Mouse (Mus musculus) retina, postnatal 1 day (tissue): Measurements from ENCODE around the gene Ppp1r15b.

Experiments
- DNase-seq: peaks from one replicate; pipeline ENCODE4 v3.0.0-alpha.2; 2012

Gene Ppp1r15b

DNA sequence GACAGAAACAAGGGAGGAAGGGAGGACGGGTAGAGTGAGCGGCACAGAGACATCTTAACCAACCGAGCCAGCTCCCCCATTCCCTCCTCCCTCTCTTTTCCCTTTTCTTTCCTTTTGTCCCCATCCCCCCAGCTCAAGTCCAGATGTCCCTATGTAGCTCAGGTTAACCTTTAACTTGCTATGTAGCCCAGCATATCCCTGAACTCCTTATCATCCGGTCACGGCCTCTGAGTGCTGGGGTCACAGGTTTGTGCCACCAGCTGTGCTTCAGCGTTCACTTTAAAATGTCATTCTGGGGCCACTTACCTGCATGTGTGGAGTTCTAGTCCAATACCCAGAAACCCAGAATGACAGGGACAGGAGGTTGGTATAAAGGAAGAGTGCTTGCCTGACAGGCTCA is 6.8 kb upstream of the Ppp1r15b start:
- no peak for DNase-seq

DNA sequence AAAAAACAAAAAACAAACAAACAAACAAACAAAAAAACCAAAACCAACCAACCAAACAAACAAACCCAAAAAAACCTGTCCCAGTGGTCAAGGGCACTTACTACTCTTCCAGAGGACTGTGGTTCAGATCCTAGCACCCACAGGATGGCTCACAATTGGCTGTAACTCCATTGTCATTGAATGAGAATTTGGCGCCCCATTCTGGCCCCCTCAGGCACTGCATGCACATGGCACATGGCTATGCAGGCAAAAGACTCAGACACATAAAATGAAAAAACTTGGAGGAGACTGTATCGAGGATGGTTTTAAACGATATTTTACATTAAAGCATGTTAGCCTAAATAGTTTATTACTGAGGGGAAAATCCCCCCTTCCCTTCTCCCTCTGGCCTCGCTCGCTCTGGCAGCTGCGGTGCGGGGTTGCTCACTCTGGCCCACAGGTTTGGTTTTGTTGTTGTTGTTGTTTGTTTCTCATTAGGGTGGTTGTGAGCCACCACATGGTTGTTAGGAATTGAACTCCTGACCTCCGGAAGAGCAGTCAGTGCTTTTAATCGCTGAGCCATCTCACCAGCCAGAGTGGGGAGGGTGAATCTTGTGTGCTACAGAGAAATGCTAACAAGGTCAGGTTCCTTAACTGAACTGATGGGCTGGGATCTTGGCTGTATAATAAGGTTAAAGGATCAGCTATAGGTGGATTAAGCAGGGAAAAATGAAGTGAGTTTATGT is 5.1 kb upstream of the Ppp1r15b start:
- DNase-seq, result no peak

DNA sequence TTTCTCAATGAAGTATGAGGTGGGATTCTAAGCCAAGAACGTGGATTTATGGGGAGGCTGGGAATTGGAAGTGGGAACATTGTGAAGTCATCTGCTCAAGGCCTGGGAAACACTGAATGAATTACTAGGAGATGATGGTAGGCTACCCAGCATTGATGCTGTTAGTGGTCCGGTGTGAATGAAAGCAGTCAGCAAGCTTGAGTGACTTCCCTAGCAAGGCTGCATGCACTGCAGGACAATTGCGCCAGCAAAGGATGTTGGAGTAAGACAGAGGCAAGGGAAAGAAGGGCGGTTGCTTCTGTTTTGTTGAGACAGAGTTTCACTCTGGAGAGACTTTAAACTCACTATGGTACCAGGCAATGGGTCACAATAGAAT is 4.6 kb upstream of the Ppp1r15b start:
- no peak for DNase-seq

DNA sequence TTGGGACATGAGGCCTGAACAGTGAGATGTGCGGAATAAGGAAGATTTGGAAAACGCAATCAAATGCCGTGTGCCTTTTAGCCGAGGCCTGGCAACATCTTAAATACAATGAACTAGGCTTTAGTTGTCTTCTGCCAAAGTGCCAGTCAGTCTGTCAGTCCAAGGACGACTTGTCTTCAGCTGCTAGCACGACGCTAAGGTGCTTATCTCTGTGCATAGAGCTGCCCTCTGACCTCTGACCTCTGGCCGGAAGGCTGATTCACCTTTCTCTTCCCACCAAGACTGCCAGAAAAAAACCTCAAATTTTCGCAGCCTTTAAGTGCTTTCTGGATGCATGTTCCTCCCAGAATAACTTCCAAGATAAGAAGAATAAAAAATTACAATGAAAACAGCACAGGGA is 3.6 kb upstream of the Ppp1r15b start:
- no peak for DNase-seq

DNA sequence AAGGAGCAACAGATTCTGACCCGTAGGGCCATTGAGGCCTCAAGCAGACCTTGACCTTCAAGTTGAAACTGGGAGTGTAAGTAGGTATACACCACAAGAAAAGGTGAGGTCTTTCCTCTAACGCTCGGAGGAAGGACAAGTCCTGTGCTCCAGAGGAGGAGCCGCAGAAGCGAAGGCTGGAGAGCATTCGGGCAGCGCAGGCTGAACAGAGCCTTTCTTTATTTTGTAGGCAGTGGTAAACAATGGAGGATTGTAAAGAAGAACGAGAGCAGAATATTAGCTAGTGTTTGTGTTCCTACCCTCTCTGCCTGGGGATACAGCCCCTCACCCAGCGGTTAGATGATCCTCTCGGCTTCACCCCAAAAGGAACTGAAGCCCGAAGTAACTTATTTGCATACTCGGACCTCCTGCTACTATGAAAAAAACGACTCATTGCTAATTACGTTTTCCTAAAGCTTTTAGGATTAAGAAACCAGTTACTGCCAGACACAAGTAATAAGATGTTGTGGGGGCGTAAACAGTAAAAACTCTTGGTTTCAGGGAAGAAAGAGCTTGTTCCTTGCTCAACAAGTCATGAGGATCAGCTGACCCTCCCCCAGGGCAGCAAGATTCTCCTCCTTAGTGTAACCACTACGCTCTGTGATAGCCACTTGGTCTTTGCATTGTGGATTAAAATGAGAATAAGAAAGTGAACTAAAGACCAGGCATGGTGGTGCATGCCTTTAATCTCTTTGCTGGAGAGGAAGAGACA is 1.3 kb upstream of the Ppp1r15b start:
- DNase-seq, result no peak

DNA sequence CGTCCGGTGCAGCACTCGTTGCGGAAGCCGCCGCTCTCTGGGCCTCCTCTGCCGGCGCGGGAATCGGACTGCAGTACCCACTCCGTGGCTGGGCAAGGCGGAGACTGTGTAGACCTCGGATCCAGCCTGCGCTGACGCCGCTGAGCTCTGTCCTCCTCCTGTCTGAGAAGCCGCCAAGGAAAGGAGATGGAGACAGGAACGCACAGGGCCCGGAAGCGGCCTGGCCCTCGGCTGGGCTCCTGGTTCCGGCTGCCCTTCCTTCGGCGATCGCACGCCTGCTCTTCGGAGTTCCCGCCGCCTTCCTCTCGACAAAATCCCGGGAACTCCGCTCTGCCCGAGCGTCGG is 590 bp downstream of the Ppp1r15b start:
- no peak for DNase-seq

DNA sequence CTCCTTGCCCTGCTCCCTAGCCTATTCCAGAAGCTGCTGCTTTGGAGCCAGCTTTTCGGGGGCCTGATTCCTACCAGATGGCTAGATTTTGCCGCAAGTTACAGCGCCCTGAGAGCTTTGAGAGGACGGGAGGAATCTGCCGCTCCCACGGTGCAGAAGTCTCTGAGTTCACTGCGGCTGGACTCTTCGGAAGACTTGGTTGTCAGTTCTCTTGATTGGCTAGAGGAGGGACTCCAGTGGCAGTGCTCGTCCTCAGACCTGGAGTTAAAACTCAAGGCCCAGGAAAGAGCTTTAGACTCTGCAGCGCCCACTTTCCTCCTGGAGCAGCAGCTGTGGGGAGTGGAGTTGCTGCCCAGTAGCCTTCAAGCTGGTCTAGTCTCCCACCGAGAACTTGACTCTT is 993 bp downstream of the Ppp1r15b start:
- DNase-seq, result peak; percentile 34

DNA sequence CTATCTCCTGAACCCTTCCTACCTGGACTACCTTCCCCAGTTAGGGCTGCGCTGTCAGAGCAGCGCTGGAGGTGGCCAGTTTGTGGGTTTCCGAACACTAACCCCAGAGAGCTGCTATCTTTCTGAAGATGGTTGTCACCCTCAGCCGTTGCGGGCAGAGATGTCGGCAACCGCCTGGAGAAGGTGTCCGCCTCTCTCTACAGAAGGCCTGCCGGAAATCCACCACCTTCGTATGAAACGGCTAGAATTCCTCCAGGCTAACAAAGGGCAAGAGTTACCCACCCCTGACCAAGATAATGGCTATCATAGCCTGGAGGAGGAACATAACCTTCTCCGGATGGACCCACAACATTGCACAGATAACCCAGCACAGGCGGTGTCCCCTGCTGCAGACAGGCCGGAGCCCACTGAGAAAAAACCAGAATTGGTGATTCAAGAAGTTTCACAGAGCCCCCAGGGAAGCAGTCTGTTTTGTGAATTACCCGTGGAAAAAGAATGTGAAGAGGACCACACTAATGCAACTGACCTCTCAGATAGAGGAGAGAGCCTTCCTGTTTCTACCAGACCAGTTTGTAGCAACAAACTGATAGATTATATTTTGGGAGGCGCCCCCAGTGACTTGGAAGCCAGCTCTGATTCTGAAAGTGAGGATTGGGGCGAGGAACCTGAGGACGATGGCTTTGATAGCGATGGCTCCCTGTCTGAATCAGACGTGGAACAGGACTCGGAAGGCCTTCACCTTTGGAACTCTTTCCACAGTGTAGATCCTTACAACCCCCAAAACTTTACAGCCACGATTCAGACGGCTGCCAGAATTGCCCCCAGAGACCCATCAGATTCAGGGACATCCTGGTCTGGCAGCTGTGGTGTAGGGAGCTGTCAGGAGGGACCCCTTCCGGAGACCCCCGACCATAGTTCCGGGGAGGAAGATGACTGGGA is 1.7 kb downstream of the Ppp1r15b start:
- no peak for DNase-seq

DNA sequence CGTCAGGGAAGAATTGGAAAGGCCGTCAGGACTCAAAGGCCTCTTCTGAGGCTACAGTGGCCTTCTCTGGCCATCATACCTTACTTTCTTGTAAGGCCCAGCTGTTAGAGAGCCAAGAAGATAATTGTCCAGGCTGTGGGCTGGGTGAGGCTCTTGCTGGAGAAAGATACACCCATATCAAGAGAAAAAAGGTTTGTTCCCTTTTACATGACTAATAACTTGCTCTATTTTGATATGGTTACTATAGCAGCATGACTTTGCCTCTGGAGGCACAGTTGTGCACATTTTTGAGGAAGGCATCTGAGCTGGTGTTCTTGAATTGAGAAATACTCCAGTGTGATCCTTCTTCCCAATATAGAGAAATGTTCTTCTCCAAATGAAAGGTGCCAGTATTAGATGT is 2.5 kb downstream of the Ppp1r15b start:
- DNase-seq, result no peak

DNA sequence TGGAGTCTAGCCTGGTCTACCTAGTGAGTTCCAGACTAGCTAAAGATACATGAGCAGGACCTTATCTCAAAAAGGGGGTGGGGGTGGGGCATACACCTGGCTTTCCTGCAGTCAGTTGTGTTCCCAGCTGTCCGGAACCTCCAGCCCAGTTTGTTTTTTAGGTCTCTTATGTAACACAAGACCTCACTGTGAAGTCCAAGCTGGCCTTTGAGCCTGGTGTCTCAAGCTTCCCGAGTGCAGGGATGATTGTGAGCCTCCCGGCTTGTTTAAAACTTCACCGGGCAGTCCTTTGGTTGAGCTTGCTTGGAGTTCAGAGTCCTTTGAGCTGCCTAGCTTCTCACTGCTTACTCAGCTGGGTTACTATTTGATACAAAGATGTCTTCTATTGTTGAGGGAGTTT is 3.1 kb downstream of the Ppp1r15b start:
- DNase-seq, result no peak

DNA sequence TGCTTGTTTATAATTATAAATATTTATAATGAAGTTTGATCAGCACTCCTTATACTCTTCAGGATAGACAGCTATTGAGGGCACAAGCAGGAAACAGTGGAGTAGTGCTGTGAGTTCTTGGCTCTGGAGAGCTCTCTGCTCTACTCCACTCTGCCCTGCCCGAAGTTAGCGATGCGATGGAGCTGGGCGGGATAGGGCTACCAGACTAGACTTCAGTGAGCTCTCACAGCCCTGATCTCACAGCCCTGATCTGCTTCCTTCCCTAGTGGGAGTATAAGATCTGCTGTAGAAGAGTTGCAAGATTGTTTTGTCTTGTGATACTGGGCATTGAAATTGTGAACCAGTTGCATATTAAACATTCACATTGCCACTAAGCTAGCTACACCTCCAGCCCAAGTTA is 3.9 kb downstream of the Ppp1r15b start:
- DNase-seq, result no peak

DNA sequence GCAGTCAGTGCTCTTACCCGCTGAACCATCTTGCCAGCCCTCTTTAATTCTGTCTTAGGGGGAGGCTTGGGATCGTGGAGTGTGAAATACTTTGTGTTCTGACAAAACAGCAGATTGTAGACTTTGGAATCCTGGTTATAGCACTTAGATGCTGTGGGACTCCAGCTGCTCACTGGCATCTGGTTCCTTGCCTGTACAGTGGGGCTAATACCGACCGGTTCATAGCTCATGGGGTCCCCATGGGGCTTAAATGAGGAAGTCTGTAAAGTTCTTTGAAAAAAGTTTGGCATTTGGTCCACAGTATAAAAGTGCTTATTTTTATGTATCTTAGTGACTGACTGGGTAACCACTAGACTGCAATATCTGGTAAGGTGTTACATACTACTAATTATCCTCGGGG is 4.9 kb downstream of the Ppp1r15b start:
- no peak for DNase-seq

DNA sequence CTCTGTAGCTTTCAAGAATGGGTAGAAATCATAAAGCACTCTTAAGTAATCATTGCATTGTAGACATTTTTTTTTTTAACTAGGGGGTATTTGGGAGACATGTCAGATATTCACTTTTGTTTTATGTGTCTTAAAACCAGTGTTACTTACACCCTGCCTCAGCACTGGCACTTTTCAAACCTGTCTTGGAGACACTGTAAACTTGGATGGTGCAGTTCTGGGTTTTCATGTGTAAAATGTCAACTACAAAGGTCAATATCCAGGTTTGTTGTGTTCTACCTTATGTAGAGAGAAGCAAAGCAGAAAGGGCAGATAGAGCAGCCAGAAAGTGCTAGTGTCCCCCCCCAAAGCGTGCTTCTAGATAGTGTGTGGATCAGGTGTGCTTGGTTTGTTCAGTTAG is 7.5 kb downstream of the Ppp1r15b start:
- no peak for DNase-seq

DNA sequence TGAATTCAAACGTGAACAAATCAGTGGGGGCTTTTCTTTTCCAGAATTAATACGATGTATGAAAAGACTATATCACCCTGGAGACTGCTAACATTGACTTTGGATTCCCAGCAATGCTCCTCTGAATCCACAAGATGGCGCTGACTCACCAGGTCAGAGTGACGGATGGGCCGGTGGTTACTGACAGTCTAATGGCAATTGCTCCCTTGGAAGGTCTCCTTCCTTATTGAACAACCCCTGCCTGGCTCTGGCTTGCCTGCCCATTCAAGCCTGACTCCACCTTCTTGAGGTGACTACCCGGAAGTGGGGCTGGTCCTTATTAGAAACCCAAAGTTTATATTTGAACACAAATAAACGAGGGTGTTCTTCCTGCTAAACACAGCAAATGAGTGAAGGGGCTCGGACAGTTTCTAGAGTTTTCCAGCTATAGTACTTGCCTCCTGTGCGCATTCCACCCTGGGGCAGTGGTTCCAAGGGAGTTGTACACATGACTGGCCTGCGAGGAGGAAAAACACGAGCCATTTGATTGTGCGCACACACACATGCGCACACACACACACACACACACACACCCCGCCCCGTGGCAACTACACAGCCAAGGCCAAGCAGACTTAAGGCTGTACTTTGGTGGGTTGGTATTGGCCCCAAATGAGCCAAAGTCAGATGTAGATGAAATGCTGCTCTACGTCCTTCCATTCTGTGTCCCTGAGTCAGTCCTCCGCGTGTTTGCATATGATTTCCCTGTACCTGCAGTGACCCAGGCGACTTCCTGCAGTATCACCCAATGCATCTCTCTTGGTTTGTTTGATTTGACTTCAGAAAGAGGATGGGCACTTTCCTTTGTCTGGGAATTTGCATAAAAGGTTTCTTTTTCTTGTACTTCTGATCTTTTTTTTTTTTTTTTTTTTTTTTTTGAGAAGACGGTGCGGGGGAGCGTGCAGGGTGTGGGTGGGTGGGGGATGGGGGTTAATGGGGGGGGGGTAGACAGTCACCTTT is 15.4 kb downstream of the Ppp1r15b start:
- DNase-seq, result peak; percentile 77

DNA sequence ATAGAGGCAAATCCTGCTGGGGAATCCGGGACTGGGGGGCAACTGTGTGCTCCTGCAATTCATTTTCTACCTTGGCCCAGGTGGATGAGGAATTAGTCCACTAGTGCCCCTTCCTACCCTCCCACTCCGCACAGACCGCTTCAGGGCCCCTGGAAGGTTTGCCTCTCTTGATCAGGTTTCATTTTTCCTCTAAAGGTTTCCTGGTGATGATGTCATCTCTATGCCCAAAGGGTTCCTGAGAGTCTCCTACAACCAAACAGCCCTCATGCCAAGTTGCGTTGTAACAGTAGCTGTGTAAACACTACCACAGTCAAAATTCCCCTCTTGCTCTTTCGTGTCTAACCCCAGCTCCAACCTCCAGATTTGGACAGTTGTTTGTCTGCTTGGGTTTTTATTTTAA is 16.4 kb downstream of the Ppp1r15b start:
- DNase-seq, result no peak

DNA sequence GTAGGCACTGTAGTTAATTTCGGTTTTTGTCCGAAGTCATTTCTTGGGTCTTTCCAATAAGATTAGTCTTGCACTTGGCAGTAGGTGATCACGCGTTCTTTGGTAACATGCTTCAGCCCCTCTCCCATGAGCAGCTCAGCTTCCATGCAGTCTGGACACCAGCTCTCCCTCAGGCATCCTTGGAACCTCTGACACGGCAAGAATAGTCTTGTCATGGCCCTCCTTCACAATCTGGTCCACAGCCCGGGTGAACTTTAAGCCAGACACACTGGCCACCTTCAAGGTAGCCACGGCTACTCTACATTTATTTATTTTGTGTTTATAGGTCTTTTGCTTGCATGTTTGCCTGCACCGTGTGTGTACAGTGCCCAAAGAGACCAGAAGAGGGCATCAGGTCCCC is 17.2 kb downstream of the Ppp1r15b start:
- DNase-seq, result no peak

DNA sequence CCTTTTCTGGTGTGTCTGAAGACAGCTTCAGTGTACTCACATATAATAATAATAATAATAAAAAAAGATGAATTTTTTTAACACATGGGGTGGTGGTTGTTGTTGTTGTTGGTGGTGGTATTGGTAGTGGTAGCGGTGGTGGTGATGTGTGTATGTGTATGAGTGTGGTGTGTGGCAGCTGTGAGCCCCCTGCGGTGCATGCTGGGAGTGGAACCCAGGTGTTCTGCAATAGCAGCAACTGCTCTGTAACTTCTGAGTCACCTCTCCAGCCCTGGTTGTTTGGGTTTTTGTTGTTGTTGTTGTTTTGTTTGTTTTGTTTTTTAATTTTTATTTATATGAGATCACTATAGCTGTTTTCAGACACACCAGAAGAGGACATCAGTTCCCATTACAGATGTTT is 19.6 kb downstream of the Ppp1r15b start:
- DNase-seq, result no peak

DNA sequence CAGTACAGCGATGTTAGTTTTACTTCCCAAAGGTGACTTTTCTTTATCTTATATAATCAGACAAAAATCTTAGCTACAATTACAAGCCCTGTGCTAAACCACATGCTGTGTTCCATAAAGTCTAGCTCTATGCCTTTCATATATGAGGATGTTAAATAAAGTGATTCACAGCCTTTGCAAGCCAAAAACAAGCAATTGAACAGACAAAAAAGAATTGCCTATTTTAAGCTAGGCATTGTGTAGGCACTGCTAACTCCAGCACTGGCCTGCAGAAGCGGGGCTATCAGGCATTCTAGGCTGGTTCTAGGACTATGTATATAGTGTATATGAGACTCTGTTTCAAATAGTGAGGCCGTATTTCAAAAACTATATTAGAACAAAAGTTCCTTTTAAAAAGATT is 21.3 kb downstream of the Ppp1r15b start:
- no peak for DNase-seq

DNA sequence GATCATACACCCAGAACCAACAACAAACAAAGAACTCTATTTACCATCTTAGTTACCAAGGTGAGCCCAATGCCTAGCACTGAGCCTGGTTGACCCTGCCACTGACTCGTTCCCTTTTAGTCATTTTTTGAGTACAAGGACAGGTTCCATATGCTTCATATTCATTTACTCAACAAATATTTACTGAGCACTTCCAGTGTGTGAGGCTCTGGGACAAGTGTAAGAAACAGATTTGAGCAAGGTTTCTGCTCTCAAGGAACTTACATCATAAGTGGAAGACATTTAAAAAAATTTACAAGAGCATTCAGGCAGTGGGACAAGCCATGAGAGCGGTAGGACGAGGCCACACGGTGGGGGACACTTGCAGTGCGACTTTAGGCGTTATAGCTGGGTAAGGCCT is 24.3 kb downstream of the Ppp1r15b start:
- no peak for DNase-seq

DNA sequence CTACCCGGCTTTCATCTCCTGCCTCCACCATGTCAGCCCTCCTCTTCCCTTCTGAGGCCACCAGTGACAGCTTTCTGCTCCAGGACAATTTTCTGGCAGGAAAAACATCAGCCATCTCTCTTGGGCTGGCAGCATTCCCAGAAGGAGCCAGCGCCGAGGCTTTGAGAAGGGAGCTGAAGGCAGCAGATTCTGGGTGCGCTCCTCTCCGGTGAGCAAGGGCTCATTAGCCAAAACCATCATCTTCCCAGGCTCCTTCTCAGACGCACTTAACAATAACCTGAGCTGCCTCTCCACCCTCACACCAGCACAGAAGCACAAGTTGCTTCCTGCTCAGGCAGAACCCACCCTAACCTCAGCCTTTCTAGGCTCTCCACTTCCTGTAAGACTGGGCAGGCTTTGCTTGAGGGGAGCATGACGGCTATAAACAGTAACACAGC is 28.2 kb downstream of the Ppp1r15b start:
- DNase-seq, result no peak

DNA sequence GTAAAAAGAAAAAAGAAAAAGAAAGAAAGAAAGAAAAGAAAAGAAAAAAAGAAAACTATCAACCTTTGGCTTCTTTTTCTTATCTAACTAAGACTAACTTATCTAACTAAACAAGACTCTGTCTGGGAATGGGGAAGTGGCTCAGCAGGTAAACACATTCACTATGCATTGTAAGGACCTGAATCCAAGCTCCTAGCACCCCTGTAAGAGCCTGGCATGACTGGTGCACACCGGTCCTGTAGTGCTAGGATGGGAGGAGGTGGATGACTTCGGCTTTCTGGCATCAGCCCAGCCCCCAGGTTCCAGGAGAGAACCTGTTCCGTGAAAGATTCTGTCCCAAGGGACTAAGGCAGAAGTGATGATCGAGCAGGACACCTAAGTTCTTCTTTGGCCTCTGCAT is 30.6 kb downstream of the Ppp1r15b start:
- DNase-seq, result no peak

DNA sequence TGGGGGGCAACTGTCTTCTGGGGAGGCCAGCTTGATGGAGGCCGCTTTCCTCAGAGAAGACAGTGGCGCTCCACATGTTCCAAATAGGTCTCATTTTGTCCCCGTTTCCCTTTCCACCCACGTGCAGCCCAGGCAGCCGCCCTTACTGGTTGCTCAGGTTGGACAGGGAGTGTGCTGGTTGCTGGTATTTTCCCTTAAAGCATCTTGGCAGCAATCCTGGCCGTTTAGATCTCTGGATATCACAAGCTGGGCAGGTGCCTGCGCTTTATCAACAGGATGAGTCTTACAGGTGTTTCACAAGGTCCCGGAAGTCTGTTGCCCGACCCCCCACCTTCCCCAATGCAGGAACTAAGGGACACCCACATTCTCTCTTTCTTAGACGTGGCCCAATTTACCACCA is 31.1 kb downstream of the Ppp1r15b start:
- no peak for DNase-seq

DNA sequence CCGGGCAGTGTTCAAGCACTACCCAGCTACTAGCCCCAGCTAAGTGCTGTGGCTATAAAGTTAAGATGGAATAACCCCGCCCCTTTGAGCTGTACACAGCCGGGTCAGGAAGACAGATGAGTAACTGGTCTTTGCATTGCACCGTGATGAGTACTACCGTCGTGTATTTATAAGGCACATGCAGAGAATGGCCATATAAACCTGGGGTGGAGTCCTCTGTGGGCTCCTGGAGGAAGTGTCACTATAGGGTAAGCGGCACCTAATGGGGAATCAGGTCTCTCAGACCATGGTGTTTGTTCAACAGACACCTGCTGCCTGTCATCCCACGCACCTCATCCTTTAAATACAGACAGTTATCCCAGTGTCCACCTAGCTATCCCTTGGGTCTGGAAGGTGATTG is 32.0 kb downstream of the Ppp1r15b start:
- no peak for DNase-seq
